Mouse (Mus musculus) megakaryocyte, embryonic 14.5 days (primary cell): ENCODE measurements at regions not wholly inside any gene's neighbourhood (a gene's known extent, or its start where the extent isn't known, plus 50 kb on each side); places are given as distances from the start of the nearest gene placed in this dataset.

ENCODE experiments used
- FLI1 ChIP-seq: IDR thresholded peaks from 2 replicates; pipeline ENCODE4 v1.6.1; 2012; ENCODE audit warnings: low read length, inconsistent platforms, mixed read lengths
- GATA1 ChIP-seq: IDR thresholded peaks from 3 replicates; pipeline ENCODE4 v1.6.1; 2012; ENCODE audit warnings: mixed read lengths, low read length, inconsistent platforms, borderline replicate concordance

GRCm38 (mm10) chr9:11380531-11380930 is 476.0 kb upstream of the Cntn5 start:
- TF ChIP-seq GATA1 (no peak), FLI1 (no peak)
